Mouse (Mus musculus) liver, adult 2 months (tissue): ENCODE measurements around the gene Mgea5.

Source experiments
- CTCF ChIP-seq: fragments of 200-500 bp; IDR thresholded peaks from 2 replicates; pipeline ENCODE4 v1.5.1; 2011; ENCODE audit warnings: low read depth, low read length, control low read depth
- POLR2A ChIP-seq: fragments of 200-500 bp; IDR thresholded peaks from 2 replicates; pipeline ENCODE4 v1.6.1; 2011; ENCODE audit warnings: low read length, control low read depth; ENCODE audit not compliant: insufficient read depth; ENCODE audit errors: extremely low read depth

DNA sequence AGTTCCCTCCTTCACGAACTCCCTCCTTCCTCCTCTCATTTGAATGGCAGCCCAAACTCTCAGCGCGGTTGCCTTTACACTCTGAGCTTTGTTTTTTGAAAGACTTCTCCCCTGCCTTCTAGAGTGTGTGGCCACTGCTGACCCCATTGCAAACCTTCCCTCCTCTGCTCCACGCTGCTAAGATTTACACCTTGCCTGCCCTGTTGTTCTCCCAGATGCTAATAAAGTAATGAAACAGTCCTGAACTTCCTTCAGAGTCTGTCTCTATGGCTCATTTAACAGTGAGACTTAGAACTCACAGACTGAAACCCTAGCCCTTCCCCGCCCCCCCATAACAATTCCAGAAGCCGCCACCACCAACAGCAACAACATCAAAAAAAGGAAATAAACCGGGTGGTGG is 5.7 kb upstream of the Mgea5 start:
- no peak for TF ChIP-seq CTCF
- TF ChIP-seq POLR2A = no peak
